Mouse (Mus musculus): ENCODE measurements around the gene Atrn.

The Atrn gene

GRCm38 (mm10) chr2:130905751-130906583 lies at the start of gene Atrn, which contains the start of gene 4930402H24Rik:
Gene Atrn (plus strand): TSS chr2:130906495.
Gene 4930402H24Rik (minus strand): TSS chr2:130906406.
- DNase-seq = peak; percentile 89

GRCm38 (mm10) chr2:130862091-130862490 lies 44.2 kb upstream of the Atrn start:
- DNase-seq = no peak

GRCm38 (mm10) chr2:130870916-130871315 lies 35.4 kb upstream of the Atrn start:
- no peak for DNase-seq

- no peak for DNase-seq
Measured at GRCm38 (mm10) chr2:130877376-130877775, 28.9 kb upstream of the Atrn start.

GRCm38 (mm10) chr2:130886983-130887382 lies 19.3 kb upstream of the Atrn start:
- DNase-seq = no peak

- no peak for DNase-seq
Measured at GRCm38 (mm10) chr2:130887456-130887855, 18.8 kb upstream of the Atrn start.

- no peak for DNase-seq
Measured at GRCm38 (mm10) chr2:130896944-130897343, 9.4 kb upstream of the Atrn start.

- no peak for DNase-seq
Measured at GRCm38 (mm10) chr2:130897856-130898255, 8.4 kb upstream of the Atrn start.

GRCm38 (mm10) chr2:130898783-130899182 lies 7.5 kb upstream of the Atrn start:
- DNase-seq = no peak

GRCm38 (mm10) chr2:130906584-130907315 lies 455 bp downstream of the Atrn start:
- DNase-seq = peak; percentile 59

GRCm38 (mm10) chr2:130911691-130912090 lies 5.4 kb downstream of the Atrn start:
- no peak for DNase-seq

- DNase-seq = no peak
Measured at GRCm38 (mm10) chr2:130914873-130915272, 8.6 kb downstream of the Atrn start.

- no peak for DNase-seq
Measured at GRCm38 (mm10) chr2:130916521-130917147, 10.3 kb downstream of the Atrn start.

GRCm38 (mm10) chr2:130917686-130918085 lies 11.4 kb downstream of the Atrn start:
- no peak for DNase-seq

GRCm38 (mm10) chr2:130919062-130919593 lies 12.8 kb downstream of the Atrn start:
- DNase-seq = no peak

- DNase-seq = no peak
Measured at GRCm38 (mm10) chr2:130924950-130925349, 18.7 kb downstream of the Atrn start.

- no peak for DNase-seq
Measured at GRCm38 (mm10) chr2:130928031-130928430, 21.7 kb downstream of the Atrn start.

GRCm38 (mm10) chr2:130928530-130928929 lies 22.2 kb downstream of the Atrn start:
- no peak for DNase-seq

- DNase-seq = no peak
Measured at GRCm38 (mm10) chr2:130929994-130930393, 23.7 kb downstream of the Atrn start.

GRCm38 (mm10) chr2:130932865-130933264 lies 26.6 kb downstream of the Atrn start:
- DNase-seq = no peak

- DNase-seq = no peak
Measured at GRCm38 (mm10) chr2:130949781-130950180, 43.5 kb downstream of the Atrn start.

- peak; percentile 78 for DNase-seq
Measured at GRCm38 (mm10) chr2:130950548-130950947, 44.3 kb downstream of the Atrn start.

- no peak for DNase-seq
Measured at GRCm38 (mm10) chr2:130958906-130959305, 52.6 kb downstream of the Atrn start.
